Mouse (Mus musculus) MEL (cell line): ENCODE results near the gene Gcnt3. TPM values are rescaled to one million over a fixed set of nuclear protein-coding genes. Genes with fewer than 3 reads are reported as not detected.

Experiments used
- DNase-seq: peaks from one replicate; pipeline ENCODE4 v3.0.0; 2011; ENCODE audit warnings: low read depth, low spot score
- H3K27ac ChIP-seq: 2 replicates; pipeline ENCODE4 v1.5.1; 2012; ENCODE audit warnings: low read depth, mild to moderate bottlenecking, control low read depth, low read length, moderate library complexity; ENCODE audit not compliant: control insufficient read depth
- H3K27me3 ChIP-seq, 2 experiments: fragments of 150-350 bp in 1 of 2; sonication (generic) in 1 of 2; 2 replicates each; pipeline ENCODE4 v1.6.1; 2012; ENCODE audit warnings: low read length in 2 of 2, mild to moderate bottlenecking in 2 of 2, improper control_type of control experiment in 1 of 2, moderate library complexity in 1 of 2; ENCODE audit not compliant: insufficient read depth in 2 of 2, control insufficient read depth in 1 of 2
- H3K36me3 ChIP-seq, 2 experiments: 2 replicates each; pipeline ENCODE4 v1.6.1; 2012 to 2014; ENCODE audit warnings: low read length in 2 of 2, improper control_type of control experiment in 1 of 2, inconsistent platforms in 1 of 2, mild to moderate bottlenecking in 1 of 2; ENCODE audit not compliant: insufficient read depth in 2 of 2, control insufficient read depth in 1 of 2
- H3K4me1 ChIP-seq, 2 experiments: fragments of 150-350 bp in 1 of 2; sonication (generic) in 1 of 2; 2 replicates each; pipeline ENCODE4 v1.6.1; 2012; ENCODE audit warnings: low read length in 2 of 2, improper control_type of control experiment in 1 of 2, mild to moderate bottlenecking in 1 of 2; ENCODE audit not compliant: insufficient read depth in 2 of 2, control insufficient read depth in 1 of 2
- H3K4me3 ChIP-seq, 2 experiments: fragments of 150-350 bp in 1 of 2; sonication (generic) in 1 of 2; 2 replicates each; pipeline ENCODE4 v1.5.1; 2012; ENCODE audit warnings: low read depth in 2 of 2, low read length in 2 of 2, mild to moderate bottlenecking in 2 of 2, moderate library complexity in 2 of 2, control low read depth in 1 of 2, improper control_type of control experiment in 1 of 2; ENCODE audit not compliant: control insufficient read depth in 1 of 2, insufficient read depth in 1 of 2
- H3K79me2 ChIP-seq: 2 replicates; pipeline ENCODE4 v1.6.1; 2012; ENCODE audit warnings: mild to moderate bottlenecking, low read length, moderate library complexity; ENCODE audit not compliant: control insufficient read depth, poor library complexity, insufficient read depth
- H3K9ac ChIP-seq: 2 replicates; pipeline ENCODE4 v1.6.1; 2012; ENCODE audit warnings: low read depth, mild to moderate bottlenecking, control low read depth, low read length, moderate library complexity; ENCODE audit not compliant: control insufficient read depth, poor library complexity, severe bottlenecking
- H3K9me3 ChIP-seq: fragments of 150-350 bp; sonication (generic); replicated peaks from 2 replicates; pipeline ENCODE4 v1.6.1; 2012; ENCODE audit warnings: mild to moderate bottlenecking, low read length, improper control_type of control experiment, moderate library complexity; ENCODE audit not compliant: insufficient read depth
- BHLHE40 ChIP-seq: IDR thresholded peaks from 2 replicates; pipeline ENCODE4 v1.6.1; 2012; ENCODE audit warnings: low read depth, mild to moderate bottlenecking, inconsistent platforms, low read length, improper control_type of control experiment, borderline replicate concordance
- CHD2 ChIP-seq: IDR thresholded peaks from 2 replicates; pipeline ENCODE4 v1.6.1; 2011; ENCODE audit warnings: low read length, improper control_type of control experiment
- CTCF ChIP-seq, 3 experiments: IDR thresholded peaks in 2 of 3; conservative IDR thresholded peaks in 1 of 3; 2 replicates each; pipeline ENCODE4 v1.5.1; 2011 to 2012; ENCODE audit warnings: low read length in 3 of 3, low read depth in 2 of 3, mild to moderate bottlenecking in 2 of 3, improper control_type of control experiment in 1 of 3, inconsistent platforms in 1 of 3, mixed read lengths in 1 of 3, moderate library complexity in 1 of 3; ENCODE audit not compliant: control insufficient read depth in 1 of 3, insufficient read depth in 1 of 3, poor library complexity in 1 of 3, severe bottlenecking in 1 of 3
- E2F4 ChIP-seq: IDR thresholded peaks from 2 replicates; pipeline ENCODE4 v1.6.1; 2011; ENCODE audit warnings: low read depth, low read length, improper control_type of control experiment, borderline replicate concordance
- ELF1 ChIP-seq: IDR thresholded peaks from 2 replicates; pipeline ENCODE4 v1.6.1; 2014; ENCODE audit warnings: low read depth, mild to moderate bottlenecking, inconsistent platforms, low read length, improper control_type of control experiment, moderate library complexity
- EP300 ChIP-seq, 2 experiments: IDR thresholded peaks; 2 replicates each; pipeline ENCODE4 v1.6.1; 2011; ENCODE audit warnings: improper control_type of control experiment in 2 of 2, low read length in 2 of 2, low read depth in 1 of 2, mild to moderate bottlenecking in 1 of 2
- ETS1 ChIP-seq: IDR thresholded peaks from 2 replicates; pipeline ENCODE4 v1.6.1; 2012; ENCODE audit warnings: low read depth, mild to moderate bottlenecking, inconsistent platforms, low read length, improper control_type of control experiment, moderate library complexity
- GABPA ChIP-seq: IDR thresholded peaks from 2 replicates; pipeline ENCODE4 v1.6.1; 2012; ENCODE audit warnings: low read depth, mild to moderate bottlenecking, inconsistent platforms, low read length, improper control_type of control experiment, moderate library complexity
- HCFC1 ChIP-seq: IDR thresholded peaks from 2 replicates; pipeline ENCODE4 v1.6.1; 2012; ENCODE audit warnings: low read depth, mild to moderate bottlenecking, inconsistent platforms, low read length, improper control_type of control experiment, moderate library complexity
- JUND ChIP-seq: IDR thresholded peaks from 2 replicates; pipeline ENCODE4 v1.6.1; 2011; ENCODE audit warnings: low read depth, mild to moderate bottlenecking, improper control_type of control experiment, low read length
- MAFK ChIP-seq: IDR thresholded peaks from 2 replicates; pipeline ENCODE4 v1.6.1; 2011; ENCODE audit warnings: low read depth, mild to moderate bottlenecking, low read length, improper control_type of control experiment, borderline replicate concordance
- MAX ChIP-seq: IDR thresholded peaks from 2 replicates; pipeline ENCODE4 v1.6.1; 2011; ENCODE audit warnings: low read length, improper control_type of control experiment
- MEF2A ChIP-seq: IDR thresholded peaks from 2 replicates; pipeline ENCODE4 v1.6.1; 2014; ENCODE audit warnings: low read depth, mild to moderate bottlenecking, inconsistent platforms, low read length, improper control_type of control experiment; ENCODE audit not compliant: poor library complexity, insufficient replicate concordance, severe bottlenecking; ENCODE audit errors: extremely low read depth
- MXI1 ChIP-seq: IDR thresholded peaks from 2 replicates; pipeline ENCODE4 v1.6.1; 2011; ENCODE audit warnings: mild to moderate bottlenecking, low read depth, low read length, improper control_type of control experiment
- MYB ChIP-seq: IDR thresholded peaks from 2 replicates; pipeline ENCODE4 v1.6.1; 2011; ENCODE audit warnings: mild to moderate bottlenecking, low read depth, low read length, improper control_type of control experiment
- MYC ChIP-seq: IDR thresholded peaks from 2 replicates; pipeline ENCODE4 v1.6.1; 2011; ENCODE audit warnings: low read depth, mild to moderate bottlenecking, low read length, improper control_type of control experiment, moderate library complexity
- NELFE ChIP-seq: IDR thresholded peaks from 2 replicates; pipeline ENCODE4 v1.6.1; 2011; ENCODE audit warnings: low read depth, low read length, improper control_type of control experiment
- POLR2AphosphoS5 ChIP-seq: IDR thresholded peaks from 2 replicates; pipeline ENCODE4 v1.6.1; 2012; ENCODE audit warnings: low read depth, borderline replicate concordance, mild to moderate bottlenecking, inconsistent platforms, low read length, moderate library complexity, mixed read lengths
- RAD21 ChIP-seq: IDR thresholded peaks from 2 replicates; pipeline ENCODE4 v1.6.1; 2011; ENCODE audit warnings: mild to moderate bottlenecking, low read depth, low read length, improper control_type of control experiment
- RCOR1 ChIP-seq: IDR thresholded peaks from 2 replicates; pipeline ENCODE4 v1.6.1; 2012; ENCODE audit warnings: low read depth, mild to moderate bottlenecking, inconsistent platforms, low read length, improper control_type of control experiment
- SIN3A ChIP-seq: IDR thresholded peaks from 2 replicates; pipeline ENCODE4 v1.6.1; 2012; ENCODE audit warnings: low read length, improper control_type of control experiment, inconsistent platforms
- TAL1 ChIP-seq: IDR thresholded peaks from 2 replicates; pipeline ENCODE4 v1.6.1; 2012; ENCODE audit warnings: mild to moderate bottlenecking, inconsistent platforms, low read length, moderate library complexity, mixed read lengths
- TBP ChIP-seq: IDR thresholded peaks from 2 replicates; pipeline ENCODE4 v1.8.0; 2011; ENCODE audit warnings: low read depth, low read length, improper control_type of control experiment
- TCF12 ChIP-seq: IDR thresholded peaks from 2 replicates; pipeline ENCODE4 v1.6.1; 2014; ENCODE audit warnings: low read depth, mild to moderate bottlenecking, inconsistent platforms, low read length, improper control_type of control experiment, moderate library complexity
- UBTF ChIP-seq: IDR thresholded peaks from 2 replicates; pipeline ENCODE4 v1.6.1; 2012; ENCODE audit warnings: low read depth, mild to moderate bottlenecking, inconsistent platforms, low read length, improper control_type of control experiment, moderate library complexity, borderline replicate concordance; ENCODE audit not compliant: insufficient read depth
- USF1 ChIP-seq: IDR thresholded peaks from 2 replicates; pipeline ENCODE4 v1.6.1; 2014; ENCODE audit warnings: low read depth, mild to moderate bottlenecking, inconsistent platforms, low read length, improper control_type of control experiment, moderate library complexity
- USF2 ChIP-seq, 2 experiments: IDR thresholded peaks; 2 replicates each; pipeline ENCODE4 v1.6.1; 2011 to 2012; ENCODE audit warnings: improper control_type of control experiment in 2 of 2, low read length in 2 of 2, borderline replicate concordance in 1 of 2, inconsistent platforms in 1 of 2, low read depth in 1 of 2, mild to moderate bottlenecking in 1 of 2; ENCODE audit not compliant: insufficient read depth in 1 of 2
- ZC3H11A ChIP-seq: IDR thresholded peaks from 2 replicates; pipeline ENCODE4 v1.6.1; 2012; ENCODE audit warnings: low read depth, mild to moderate bottlenecking, inconsistent platforms, low read length, improper control_type of control experiment
- ZMIZ1 ChIP-seq: IDR thresholded peaks from 2 replicates; pipeline ENCODE4 v1.6.1; 2012; ENCODE audit warnings: low read depth, mild to moderate bottlenecking, inconsistent platforms, low read length, improper control_type of control experiment, moderate library complexity
- ZNF384 ChIP-seq: IDR thresholded peaks from 2 replicates; pipeline ENCODE4 v1.6.1; 2012; ENCODE audit warnings: low read depth, mild to moderate bottlenecking, inconsistent platforms, low read length, improper control_type of control experiment
- polyA plus RNA-seq, 2 experiments: library from polyadenylated mRNA; stranded (reverse) in 1 of 2; unstranded in 1 of 2; fragments of >175 nt in 1 of 2; fragments of >200 nt in 1 of 2; gene quantifications; 2 replicates each; pipeline versions ENCODE4 v1.2.1 to v1.2.4; 2012; ENCODE audit warnings: low replicate concordance in 2 of 2, low read depth in 1 of 2; ENCODE audit not compliant: insufficient read length in 2 of 2, insufficient read depth in 1 of 2, missing spikeins in 1 of 2
- total RNA-seq: library from RNA; depleted of rRNA; stranded (reverse); fragments of 300-350 nt; gene quantifications from 2 replicates; pipeline ENCODE4 v1.2.3, GENCODE M21; 2012

Gcnt3 gene
- total and polyA plus RNA-seq, 3 experiments = not detected

- no peak for DNase-seq
- no peak overlapping the region for H3K9ac ChIP-seq
- H3K27ac ChIP-seq = no peak overlapping the region
- no peaks in the 10 kb centered on the region for H3K27me3 ChIP-seq
- no peak overlapping the region for H3K4me3 ChIP-seq
- peak; percentile 55; the same call in 1 of the 2 replicates for TF ChIP-seq MAFK
- TF ChIP-seq TAL1 = no peak
- no peaks in the 10 kb centered on the region for H3K9me3 ChIP-seq
- H3K4me1 ChIP-seq = peaks cover 0 to 11% of the 10 kb centered on the region in 2 experiments; a peak in 3 of 4 replicates
- H3K79me2 ChIP-seq = peaks cover 20% of the 10 kb centered on the region
- peaks cover 15 to 26% of the 10 kb centered on the region in 2 experiments for H3K36me3 ChIP-seq
These were observed 22.3 kb downstream of the Gcnt3 start for GRCm38 (mm10) chr9:70015632-70016031.

DNA sequence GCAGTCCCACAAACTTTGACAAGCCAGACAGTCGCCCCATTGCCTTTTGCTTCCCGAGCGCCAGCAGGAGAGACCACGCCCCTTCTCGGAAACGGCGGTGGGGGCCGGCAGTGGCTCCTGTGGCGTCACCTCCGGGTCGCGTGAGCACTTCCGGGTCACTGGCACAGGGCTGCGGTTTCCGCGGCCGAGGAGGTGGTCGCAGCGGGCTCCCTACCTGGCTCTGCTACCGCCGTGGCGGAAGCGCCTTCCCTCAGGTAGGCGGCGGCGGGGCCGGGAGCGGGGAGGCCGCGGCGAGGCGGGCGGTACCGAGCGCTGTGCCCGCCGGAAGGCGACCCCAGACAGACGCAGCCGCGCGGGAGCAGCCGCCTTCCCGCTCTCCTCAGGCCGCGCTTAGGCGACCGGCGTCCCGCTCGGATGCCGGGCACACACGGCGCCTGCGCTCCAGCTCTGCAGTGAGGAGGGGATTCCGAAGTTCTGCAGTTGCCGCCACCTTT, 25.4 kb downstream of the Gcnt3 start, which contains the start of gene Gtf2a2:
TSS of gene Gtf2a2 (plus strand) at position 143 of the 494 bp plus-strand sequence.
- Histone ChIP-seq H3K79me2 (peaks cover 20% of the 10 kb centered on the region), H3K27me3 (no peaks in the 10 kb centered on the region), H3K27ac (peak within 1 kb of the TSS; percentile 62), H3K9me3 (no peaks in the 10 kb centered on the region), H3K4me1 (peaks cover 0 to 11% of the 10 kb centered on the region in 2 experiments; a peak in 3 of 4 replicates), H3K4me3 (peak within 1 kb of the TSS; percentile 73 to 98), H3K36me3 (peaks cover 10 to 27% of the 10 kb centered on the region in 2 experiments), H3K9ac (peak within 1 kb of the TSS; percentile 89)
- DNase-seq = peak; percentile 92
- TF ChIP-seq SIN3A (peak; percentile 64; the same call in 1 of the 2 replicates), TCF12 (peak; percentile 48; the same call in 1 of the 2 replicates), USF1 (no peak), CTCF (IDR thresholded peaks at IDR 0.05 in 2 of 3, conservative IDR thresholded peaks at IDR 0.05 in 1 of 3; ENCODE audit: control insufficient read depth in 1 of 3, insufficient read depth in 1 of 3, low read depth in 2 of 3, low read length in 3 of 3, poor library complexity in 1 of 3, severe bottlenecking in 1 of 3) (no peak), RAD21 (no peak), MXI1 (no peak; the same call in 1 of the 2 replicates), ZMIZ1 (peak; percentile 76; the same call in 1 of the 2 replicates), TBP (peak; percentile 39; the same call in 1 of the 2 replicates), JUND (no peak), ZNF384 (no peak), MYB (no peak), GABPA (no peak), ELF1 (peak; percentile 89), EP300 (IDR thresholded peaks at IDR 0.05; ENCODE audit: low read depth in 1 of 2, low read length in 2 of 2) (peak in 1 of 2 experiments; percentile 44; a peak in 1 of 4 replicates), ETS1 (0 out of 2 replicates have a peak, but pooled peaks have one; percentile 43), HCFC1 (peak; percentile 90), NELFE (peak; percentile 85), BHLHE40 (peak; percentile 74; the same call in 1 of the 2 replicates), E2F4 (no peak), CHD2 (no peak; the same call in 1 of the 2 replicates), MYC (no peak), UBTF (no peak), TAL1 (no peak), ZC3H11A (no peak), POLR2AphosphoS5 (no peak), MEF2A (no peak), MAX (no peak), RCOR1 (peak; percentile 29; the same call in 1 of the 2 replicates), USF2 (IDR thresholded peaks at IDR 0.05; ENCODE audit: borderline replicate concordance in 1 of 2, insufficient read depth in 1 of 2, low read depth in 1 of 2, low read length in 2 of 2) (no peak)
